Mouse (Mus musculus) adrenal gland, postnatal 25 days (tissue): ENCODE measurements at regions not wholly inside any gene's neighbourhood (a gene's known extent, or its start where the extent isn't known, plus 50 kb on each side); places are given as distances from the start of the nearest gene placed in this dataset.

Experiments used
- DNase-seq: peaks from one replicate; pipeline ENCODE4 v3.0.0; 2021; ENCODE audit warnings: mixed read lengths

DNA sequence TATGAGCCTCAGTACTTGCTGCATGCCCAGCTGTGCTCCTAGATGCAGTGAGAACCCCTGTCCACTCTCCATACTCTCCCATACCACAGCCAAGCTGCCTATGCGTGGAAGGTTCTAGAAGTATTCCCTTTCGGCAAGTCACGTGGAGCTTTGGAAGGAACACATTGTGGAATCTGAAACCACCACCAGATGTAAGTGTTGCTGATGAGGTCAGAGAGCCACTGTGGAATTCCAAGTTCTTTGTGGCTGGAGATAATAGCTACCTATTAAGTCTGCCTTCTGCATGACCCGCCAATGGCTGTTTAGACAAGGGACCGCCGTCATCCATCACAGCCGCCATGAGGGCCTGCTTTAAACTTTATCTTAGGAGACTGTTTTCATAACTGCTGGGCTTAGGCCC is 84.7 kb upstream of the Errfi1 start:
- no peak for DNase-seq

DNA sequence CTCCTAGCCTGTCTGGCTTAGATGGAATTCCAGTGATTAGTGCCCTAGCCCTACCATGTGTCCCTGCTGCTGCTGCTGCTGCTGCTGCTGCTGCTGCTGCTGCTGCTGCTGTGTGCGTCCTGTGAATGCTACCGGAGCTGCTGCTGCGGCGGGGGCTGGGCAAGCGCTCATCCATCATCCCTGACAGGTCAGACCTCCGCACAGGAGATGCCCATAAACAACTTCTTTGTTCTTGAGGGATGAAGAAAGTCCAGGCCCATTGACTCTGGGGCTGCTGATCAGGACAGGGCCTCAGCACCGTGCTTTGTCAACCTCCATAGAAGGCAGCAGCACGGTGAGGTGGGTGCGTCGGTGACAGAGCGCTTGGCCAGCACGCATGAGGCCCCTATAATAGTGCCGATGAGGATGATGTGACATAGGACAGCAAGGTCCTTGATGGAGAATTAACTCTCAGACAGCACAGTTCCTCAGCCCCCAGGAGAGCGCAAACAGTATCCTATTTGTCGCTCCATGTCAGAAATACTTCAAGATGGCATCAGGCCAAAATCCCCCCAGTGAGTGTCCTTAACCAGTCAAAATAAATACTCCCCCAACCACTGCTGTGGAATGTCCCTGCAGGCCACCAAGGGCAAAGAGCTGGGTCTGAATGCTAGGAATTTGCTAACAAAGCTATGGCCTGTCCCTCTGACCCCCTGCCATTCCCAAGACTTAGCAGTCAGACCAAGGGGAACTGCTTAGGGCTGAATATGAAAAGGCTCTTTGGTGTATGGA is 95.1 kb upstream of the Errfi1 start:
- DNase-seq, result no peak

- no peak for DNase-seq
Observed at GRCm38 (mm10) chr4:150757815-150758426, 95.8 kb upstream of the Errfi1 start.

GRCm38 (mm10) chr4:150757291-150757741 is 96.4 kb upstream of the Errfi1 start:
- DNase-seq, result no peak

DNA sequence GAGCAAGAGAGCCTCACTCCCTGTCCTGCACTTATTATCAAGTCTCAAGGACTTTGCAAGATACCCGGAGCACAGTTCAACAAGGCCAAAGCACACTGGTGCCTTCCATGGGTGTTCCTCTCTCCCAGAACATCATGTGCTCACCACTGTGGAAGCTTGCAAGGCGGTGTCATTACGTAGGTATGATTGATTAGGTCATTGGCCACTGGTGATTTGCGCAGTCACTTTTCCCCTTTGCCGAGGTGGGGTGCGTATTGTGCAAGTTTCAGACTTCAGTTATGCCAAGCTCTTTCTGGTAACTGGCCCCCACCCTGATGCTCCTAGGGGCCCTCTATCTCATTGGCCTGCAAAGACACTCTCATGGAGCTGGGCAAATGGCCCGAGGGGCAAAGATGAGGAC is 98.3 kb upstream of the Errfi1 start:
- no peak for DNase-seq

DNA sequence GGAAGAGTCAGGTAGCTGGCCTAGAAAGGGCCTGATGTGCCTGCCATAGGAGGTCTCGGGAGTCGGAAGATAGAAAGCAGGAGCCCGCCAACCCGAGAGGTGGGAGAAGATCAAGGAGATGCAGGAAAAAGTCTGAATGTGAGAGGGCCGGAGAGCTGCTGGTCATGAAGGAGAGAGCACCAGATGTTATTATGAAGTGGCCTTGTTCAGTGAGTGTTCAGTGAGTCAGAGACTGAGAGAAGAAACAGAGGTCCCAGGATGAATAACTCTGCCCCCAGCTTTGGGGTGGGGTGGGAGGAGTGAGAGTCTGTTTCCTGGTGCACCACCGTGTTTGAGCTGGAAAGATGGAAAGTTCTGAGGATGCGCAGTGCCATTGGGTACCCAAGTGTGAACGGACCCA is 100.2 kb upstream of the Slc45a1 start:
- DNase-seq, result peak; percentile 21

GRCm38 (mm10) chr4:150750445-150751213 is 98.7 kb upstream of the Slc45a1 start:
- DNase-seq, result no peak

DNA sequence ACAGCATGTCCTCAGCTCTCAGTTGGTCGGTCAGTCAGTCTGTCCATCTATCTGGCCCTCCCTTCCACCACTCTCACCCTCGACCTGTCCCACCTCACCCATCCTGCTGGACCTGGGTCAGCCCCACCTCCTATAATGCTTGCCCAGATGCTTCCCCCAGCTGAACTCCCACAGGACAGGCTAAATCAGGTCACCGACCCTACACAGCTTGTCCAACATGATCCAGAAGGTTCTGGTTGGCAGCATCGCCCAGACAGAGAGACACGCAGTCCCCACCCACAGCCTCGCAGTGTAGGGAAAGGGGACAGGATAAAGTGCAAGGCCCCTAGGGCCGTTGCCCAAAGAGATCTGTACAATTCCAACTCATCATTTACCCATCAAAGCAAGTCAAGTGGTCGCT is 97.1 kb upstream of the Slc45a1 start:
- no peak for DNase-seq

DNA sequence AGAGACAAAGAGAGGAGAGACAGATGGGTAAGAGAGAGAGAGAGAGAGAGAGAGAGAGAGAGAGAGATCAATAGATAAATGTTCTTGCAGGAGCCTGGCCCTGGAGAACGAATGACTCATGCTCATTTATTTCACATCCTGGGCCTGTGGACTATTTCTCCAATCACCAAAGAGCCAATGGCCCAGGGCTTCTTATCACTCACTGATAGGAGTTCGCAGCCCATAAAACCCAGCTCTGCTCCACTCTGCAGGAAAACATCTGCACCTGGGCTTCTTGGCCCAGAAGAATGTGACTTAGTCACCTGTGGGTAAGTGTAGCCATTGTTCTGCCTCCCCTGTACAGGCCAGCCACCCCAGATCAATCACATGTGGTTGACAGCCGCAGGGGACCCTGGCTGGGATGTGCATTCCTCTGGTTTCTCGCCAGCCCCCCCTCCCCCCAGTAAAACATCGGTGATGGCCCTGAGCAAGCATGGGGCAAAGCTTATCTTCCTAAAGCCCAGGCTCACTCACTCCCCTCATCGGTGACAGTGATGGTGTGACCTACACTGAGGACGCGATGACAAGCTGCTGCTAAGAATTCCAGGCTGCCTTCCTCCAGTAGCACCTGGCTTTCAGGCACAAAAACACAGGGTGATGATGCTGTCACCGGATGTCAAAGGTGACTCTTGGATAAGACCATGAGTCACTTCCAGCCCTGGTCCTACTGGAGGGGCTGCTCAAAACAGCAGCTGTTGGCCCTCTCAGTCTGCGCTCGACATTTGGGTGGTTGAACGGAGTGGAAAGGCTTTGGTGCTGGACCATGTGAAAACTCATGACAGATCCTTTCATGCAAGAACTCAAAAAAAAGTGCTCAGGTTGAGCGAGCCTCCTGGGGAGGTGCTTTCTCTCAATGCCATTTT is 96.4 kb upstream of the Slc45a1 start:
- no peak for DNase-seq

DNA sequence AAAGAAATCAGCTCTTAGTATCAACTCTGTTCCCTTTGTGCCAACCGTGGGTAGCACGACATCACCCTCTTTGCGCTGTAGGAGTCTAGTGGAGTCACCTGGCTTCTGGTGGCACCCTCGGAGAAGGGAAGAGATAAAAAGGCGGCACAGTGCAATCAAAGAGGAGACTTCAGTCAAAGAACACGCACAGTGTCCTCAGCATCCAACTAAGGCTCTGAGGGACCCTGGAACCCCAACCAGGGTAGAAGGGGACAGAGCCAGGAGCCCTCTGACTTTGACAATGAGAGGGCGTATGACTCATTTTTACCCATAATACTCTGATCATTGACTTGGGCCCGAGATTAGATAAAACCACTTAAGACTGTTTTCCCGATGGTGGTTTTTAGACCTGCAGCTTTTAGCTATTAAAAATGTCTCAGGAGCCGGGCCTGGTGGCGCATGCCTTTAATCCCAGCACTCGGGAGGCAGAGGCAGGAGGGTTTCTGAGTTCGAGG is 94.5 kb upstream of the Slc45a1 start:
- DNase-seq, result no peak

- no peak for DNase-seq
Observed at GRCm38 (mm10) chr4:150745529-150746429, 93.8 kb upstream of the Slc45a1 start.

GRCm38 (mm10) chr4:150743508-150743907 is 91.5 kb upstream of the Slc45a1 start:
- DNase-seq, result no peak

DNA sequence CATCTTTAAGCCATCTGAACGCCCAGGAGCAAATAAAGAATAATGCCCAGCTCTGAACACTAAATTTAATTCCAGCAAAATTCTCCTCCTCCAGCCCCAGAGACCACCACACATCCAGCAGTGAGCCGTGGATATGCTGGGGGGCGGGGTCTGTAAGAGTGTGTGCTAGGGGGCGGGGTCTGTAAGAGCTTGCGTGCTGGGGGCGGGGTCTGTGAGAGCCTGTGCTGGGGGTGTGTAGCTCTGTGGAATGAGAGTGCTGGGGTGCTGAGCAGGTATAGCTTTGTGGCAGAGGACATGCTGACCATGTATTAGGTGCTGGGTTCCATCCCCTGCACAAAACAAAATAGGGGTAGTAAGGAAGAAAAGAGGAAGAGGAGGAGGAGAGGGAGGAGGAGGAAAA is 91.1 kb upstream of the Slc45a1 start:
- no peak for DNase-seq

DNA sequence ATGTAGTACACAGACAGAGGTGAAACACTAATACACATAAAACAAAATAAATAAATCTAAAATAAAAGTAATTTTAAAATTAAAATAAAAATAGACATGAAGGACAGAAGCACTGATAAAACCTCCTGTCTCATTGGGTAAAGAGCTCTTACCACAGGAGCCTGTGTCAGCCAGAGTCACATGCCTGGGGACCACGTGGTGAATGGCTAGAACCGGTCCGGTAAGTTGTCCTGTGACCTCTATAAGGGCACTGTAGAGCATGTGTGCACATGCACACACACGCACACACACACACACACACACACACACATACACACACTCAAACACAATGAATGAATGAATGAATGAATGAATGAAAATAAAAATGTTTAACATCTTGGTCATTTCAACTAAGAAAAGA is 89.8 kb upstream of the Slc45a1 start:
- DNase-seq, result no peak

- no peak for DNase-seq
Observed at GRCm38 (mm10) chr4:150740167-150740566, 88.2 kb upstream of the Slc45a1 start.

DNA sequence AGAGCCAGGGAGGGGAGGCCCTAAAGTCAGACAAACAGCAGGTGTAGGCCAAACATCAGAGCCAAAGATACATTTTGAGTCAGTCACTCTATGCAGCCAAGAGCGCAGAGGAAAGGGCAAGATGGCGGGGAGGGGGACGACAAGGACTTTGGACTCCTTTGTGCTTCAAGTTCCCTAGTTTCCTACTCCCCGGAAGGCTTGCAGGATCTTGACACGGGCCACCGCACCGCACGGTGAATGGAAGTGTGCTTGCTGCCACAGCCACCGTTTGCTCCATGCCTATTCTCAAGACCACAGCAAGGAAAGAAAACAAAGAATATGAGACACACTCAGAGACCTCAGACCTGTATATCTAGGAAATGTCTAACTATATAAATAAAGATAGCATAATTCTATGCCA is 86.8 kb upstream of the Slc45a1 start:
- no peak for DNase-seq

- DNase-seq, result no peak
Observed at GRCm38 (mm10) chr4:150730061-150730812, 78.3 kb upstream of the Slc45a1 start.

DNA sequence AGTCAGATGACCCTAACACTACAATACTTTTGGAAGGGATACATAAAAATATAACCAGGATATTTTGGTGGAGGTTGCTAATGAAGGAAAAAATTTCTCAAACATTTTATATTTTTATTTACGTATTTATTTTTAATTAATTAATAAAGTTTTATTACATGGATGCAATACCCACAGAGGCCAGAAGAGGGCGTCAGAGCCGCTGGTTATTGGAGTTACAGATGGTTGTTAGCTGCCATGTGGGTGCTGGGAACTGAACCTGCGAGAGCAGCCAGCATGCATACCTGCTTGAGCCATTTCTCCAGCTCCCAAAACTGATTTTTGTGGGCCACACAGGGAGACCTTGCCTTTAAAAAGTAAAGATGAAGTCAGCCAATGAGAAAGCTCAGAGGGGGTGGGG is 74.6 kb upstream of the Slc45a1 start:
- DNase-seq, result no peak

- no peak for DNase-seq
Observed at GRCm38 (mm10) chr4:150726136-150726480, 74.1 kb upstream of the Slc45a1 start.

DNA sequence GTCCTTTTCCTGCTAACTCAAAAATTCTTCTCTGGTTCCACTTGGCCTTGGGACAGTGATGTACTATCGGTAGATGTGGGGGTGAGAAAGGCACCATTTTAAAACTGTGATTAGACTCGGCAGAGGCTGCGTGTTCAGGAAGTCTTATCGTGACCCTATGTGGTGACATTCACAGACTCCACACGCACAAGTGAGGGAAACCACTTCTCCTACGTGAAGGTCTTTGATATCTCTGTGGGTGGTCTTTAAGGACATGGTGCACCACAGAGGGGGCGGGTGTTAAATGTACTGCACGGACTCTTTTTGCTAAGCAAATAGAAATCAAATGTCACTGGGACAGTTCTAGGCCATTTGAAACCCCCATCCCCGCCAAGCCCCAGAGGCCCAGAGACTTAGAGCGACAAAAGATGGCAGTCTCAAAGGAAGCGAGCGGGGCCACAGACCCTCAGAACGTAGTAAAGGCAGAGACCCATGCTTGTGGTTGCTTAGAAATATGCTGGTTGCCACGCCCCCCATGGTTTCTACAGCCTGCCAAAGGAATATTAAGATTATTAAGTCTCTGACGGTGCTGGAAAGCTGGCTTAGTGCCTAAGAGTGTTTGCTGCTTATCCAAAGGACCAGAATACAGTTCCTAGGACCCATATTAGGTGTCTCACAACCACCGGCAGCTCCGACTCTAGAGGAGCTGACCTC is 73.6 kb upstream of the Slc45a1 start:
- no peak for DNase-seq
